Mouse (Mus musculus) retina, postnatal 1 day (tissue): Measurements from ENCODE around the gene Cacna1h.
A peak's percentile ranks its signal among the peaks of the same experiment; 100 is the strongest.

Source experiments
- DNase-seq: peaks from one replicate; pipeline ENCODE4 v3.0.0-alpha.2; 2012

The Cacna1h gene

GRCm38 (mm10) chr17:25445074-25445473 lies 11.5 kb upstream of the Cacna1h start:
- DNase-seq, result no peak

GRCm38 (mm10) chr17:25442889-25443288 lies 9.3 kb upstream of the Cacna1h start:
- DNase-seq, result no peak

DNA sequence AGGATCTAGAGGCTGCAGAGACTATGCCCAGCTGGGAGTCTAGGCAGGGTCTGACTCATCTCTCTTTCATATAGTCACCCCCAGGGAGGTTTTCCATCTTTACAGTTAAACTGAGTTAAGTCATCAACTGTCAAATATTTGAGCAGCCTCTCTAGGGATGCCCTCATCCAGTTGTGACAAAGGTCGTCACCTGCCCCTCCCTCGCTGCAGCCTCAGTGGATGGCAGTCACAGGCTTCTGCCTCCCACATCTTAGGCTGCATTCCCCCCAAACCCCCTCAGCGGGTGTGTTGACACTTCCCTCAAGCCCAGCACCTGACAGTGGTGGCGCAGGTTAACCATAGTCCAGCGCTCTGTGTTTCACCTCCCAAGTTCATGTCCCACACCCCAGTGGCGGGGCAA lies 7.8 kb upstream of the Cacna1h start:
- no peak for DNase-seq

- peak; percentile 71 for DNase-seq
Observed at GRCm38 (mm10) chr17:25433223-25433616, 363 bp downstream of the Cacna1h start.

DNA sequence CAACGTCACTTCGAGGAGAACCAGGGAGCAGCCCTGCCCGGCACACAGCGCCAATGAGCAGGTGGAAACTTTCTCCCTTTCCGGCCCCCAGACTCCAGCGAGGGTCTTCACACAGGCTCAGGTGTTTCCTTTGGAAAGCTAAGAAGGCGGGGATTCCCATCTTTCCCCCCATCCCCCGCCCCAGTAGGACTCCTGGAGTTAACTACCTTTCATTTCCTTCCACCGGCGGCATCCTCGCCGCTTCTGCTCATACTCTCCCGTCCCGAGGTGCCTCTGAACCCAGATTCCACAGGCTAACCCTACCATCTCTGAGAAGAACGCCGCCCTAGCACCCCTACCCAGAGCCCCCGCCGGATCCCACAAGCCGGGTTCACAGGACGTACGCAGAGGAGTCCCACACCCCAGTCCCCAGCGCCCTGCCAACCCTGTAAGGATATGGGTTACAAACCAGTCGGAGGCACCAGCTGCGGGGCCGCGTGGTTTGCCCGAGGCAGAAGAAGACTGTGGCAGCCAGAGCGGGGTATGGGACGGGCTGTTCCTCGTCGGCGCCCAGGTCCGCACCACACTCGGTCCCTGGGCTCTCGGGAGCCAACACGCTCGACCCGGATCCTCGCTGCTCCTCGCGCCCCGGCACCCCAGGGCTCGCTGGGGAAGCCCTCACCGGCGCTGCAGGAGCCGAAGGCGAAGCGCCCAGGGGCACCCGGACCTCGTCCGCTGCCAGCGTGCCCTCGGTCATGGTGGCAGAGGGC lies 976 bp downstream of the Cacna1h start:
- peak; percentile 62 for DNase-seq

DNA sequence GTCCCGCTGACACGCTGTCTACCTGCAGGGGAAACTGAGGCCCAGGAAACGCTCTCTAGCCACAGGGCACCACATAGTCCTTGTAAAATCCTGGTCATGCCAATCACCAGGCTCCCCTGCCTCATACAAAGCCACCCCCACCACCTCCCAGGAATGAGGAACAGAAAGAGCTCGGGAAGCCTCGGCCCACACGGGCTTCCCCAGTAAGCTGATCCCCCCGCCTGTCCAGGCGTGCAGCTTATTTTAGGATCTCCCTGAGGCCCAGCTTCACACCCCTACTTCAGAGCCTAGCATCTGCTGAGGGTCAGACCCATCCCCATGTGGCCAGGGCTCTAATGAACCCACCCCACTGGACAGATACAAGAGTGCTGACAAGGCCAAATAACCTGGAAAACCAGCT lies 3.0 kb downstream of the Cacna1h start:
- DNase-seq, result no peak

DNA sequence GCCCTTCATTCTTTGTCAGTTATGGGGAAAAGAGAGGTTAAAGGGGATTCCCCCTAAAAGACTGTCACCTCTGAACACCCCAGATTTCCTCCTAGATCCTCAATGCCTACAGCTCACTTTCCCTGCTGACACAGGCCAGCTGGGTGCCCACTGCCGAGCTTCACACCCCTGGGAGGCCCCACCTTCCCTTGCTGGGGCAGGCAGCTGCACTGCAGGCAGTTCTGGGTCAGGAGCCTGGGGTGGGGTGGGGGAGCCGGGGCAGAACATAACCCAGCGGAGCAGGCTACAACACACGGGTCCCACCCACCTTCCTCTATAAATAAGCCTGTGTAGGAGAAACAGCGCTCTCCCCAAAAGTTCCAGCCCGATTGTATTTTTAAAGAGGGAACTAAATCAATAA lies 3.7 kb downstream of the Cacna1h start:
- DNase-seq, result no peak

- no peak for DNase-seq
Observed at GRCm38 (mm10) chr17:25429240-25429639, 4.3 kb downstream of the Cacna1h start.

GRCm38 (mm10) chr17:25427441-25427840 lies 6.1 kb downstream of the Cacna1h start:
- DNase-seq, result peak; percentile 78

- DNase-seq, result no peak
Observed at GRCm38 (mm10) chr17:25425996-25426395, 7.6 kb downstream of the Cacna1h start.

GRCm38 (mm10) chr17:25424526-25425080 lies 9.0 kb downstream of the Cacna1h start:
- DNase-seq, result peak; percentile 84

GRCm38 (mm10) chr17:25420998-25421397 lies 12.6 kb downstream of the Cacna1h start:
- DNase-seq, result no peak

DNA sequence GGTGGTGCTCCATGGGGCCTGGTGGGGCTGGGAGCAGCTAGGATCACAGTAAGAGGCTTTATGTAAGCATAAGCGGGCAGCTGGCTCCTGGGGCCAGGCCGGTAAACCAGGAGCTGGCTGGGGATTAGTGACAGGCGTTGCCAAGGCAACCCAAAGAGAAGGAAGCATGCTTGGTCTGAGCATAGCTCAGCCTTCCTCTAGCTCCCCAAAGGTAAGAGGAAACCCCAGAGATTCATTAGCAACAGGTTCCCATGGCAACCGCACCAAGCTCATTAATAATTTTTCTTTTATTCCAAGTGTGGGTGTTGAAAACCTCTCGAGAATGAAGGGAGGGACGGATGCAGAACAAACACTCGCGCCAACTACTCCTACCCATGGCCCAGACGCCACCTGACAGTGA lies 14.7 kb downstream of the Cacna1h start:
- DNase-seq, result peak; percentile 88

DNA sequence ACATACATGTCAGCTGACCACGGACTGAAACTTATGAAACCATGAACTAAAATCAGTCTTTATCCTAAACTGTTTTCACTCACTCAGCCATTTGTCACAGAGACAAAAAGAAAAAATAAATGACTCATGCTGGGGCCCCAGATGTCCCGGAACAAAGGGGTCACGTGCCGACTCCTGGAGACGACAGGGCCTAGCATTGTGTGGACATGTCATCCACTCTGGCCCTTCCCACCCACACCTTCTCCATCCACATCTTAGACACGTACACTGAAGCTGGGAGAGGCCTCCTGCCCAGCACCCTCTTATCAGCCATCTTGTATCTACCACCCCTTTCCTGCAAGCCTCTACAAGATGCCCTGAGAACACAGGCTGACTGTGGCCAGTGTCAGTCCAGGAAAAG lies 15.6 kb downstream of the Cacna1h start:
- no peak for DNase-seq

- DNase-seq, result peak; percentile 69
Observed at GRCm38 (mm10) chr17:25416219-25416618, 17.4 kb downstream of the Cacna1h start.

DNA sequence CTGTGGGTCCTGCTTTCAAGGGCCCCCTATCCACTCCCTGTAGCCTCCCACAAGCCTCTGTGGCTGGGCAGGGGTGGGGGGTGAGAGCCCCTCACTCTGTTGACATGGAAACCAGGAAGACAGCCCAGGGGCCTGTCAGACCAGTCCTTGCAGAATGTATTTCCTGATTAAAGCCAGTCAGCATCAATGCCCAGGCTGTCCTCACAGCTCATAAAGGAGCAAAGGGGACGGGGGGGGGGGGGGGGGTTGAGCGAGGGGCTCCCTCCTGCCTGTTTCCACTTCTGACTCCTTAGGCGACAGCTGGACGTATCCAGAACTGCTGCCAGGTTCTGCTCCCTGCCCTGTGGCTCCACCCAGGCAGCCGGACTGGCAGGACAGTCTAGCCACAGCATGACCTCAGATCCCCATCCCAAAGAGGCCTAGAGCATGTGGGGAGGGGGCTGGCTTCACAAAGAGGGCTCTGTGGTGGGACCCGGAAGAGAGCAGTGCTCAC lies 18.1 kb downstream of the Cacna1h start:
- peak; percentile 74 for DNase-seq

GRCm38 (mm10) chr17:25414917-25415316 lies 18.7 kb downstream of the Cacna1h start:
- no peak for DNase-seq

DNA sequence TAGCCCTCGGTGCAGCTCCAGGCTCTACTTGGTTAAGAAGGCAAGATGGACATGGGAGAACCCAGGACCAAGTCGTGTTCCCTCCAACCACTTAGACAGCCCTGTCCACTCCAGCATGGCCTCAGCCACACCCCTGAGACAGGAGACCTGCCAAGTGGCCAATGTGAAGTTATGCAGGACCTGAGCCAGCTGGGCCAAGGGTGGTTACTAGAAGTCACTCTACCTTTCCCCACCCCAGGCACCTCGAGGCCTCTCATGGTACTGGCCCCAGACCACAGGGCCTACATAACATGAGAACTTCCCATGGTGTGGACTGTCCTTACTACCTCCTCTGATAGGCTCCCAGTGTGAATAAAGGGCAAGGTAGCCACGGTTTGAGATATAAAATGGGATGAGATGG lies 19.4 kb downstream of the Cacna1h start:
- DNase-seq, result no peak

- no peak for DNase-seq
Observed at GRCm38 (mm10) chr17:25411251-25411650, 22.3 kb downstream of the Cacna1h start.

GRCm38 (mm10) chr17:25410786-25411185 lies 22.8 kb downstream of the Cacna1h start:
- peak; percentile 52 for DNase-seq

GRCm38 (mm10) chr17:25410180-25410579 lies 23.4 kb downstream of the Cacna1h start:
- no peak for DNase-seq

GRCm38 (mm10) chr17:25409621-25410020 lies 24.0 kb downstream of the Cacna1h start:
- no peak for DNase-seq

DNA sequence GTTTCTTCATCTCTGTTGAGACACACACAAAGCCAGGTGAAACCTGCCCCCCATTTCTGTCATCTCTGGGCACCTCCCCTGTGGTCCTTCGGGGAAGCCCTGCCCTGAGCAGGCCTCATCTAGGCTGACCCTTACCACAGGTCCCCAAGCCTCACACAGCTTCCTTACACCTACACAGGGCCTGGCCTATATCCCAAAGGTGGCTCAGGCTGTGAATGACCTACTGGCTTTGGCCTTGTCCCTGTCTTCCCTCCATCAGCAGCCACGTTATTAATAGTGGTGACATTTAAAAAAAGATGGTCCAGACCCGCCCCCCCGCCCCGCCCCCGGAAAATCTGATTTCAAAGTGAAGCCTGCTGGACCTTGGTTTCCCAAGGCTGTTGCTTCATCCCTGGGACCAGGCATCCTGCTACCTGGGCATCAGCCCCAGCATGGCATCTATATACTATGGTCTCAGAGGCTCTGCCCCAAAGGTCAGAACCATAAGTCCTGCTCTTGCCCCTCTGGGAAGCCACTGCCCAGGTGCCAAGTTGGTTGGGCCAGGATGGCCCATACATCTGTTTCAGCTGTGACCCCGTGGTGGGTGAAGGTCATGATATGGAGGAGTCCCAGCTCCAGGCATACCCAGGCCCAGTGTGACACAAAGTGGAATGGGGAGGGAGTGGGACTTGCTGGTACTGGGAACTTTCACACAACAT lies 25.1 kb downstream of the Cacna1h start:
- DNase-seq, result no peak

DNA sequence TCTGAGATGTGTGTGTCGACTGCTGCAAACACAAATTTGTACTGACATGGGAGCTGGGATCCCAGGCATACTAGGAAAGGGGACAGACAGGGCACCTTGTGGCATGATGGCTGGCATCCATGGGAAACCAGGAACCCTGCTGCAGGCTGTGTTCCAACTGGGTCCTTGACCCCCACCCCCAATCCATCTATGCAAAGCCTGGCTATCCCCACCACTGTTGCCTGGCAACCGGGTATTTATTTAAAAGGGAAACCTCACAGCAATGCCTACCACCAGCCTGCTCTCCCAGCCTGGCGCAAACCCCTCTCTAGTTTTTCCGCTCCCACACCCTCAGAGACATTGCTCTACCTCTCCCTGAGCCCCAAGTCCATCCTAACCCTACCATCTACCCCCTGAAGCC lies 26.2 kb downstream of the Cacna1h start:
- DNase-seq, result peak; percentile 45
